ENCODE assay signal across 21 mouse cellular contexts in the genomic region with DNA sequence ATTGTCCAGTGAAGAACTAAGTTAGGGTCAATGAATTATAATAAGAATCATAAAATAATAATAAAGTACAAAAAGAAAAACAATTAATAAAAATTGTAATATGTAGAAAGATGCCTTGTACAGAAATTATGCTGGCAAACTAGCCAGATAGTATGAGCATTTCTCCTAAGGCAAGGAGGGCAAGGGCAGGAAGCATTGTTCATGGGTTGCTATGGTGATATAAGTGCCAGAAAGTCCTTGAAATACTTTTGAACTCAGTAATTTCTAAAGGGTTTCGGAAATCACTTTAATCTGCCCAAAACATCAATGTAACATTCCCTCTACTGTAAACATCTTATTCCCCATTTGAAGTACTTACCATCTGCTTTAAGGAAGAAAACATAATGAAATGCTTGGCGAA.
"Had no signal": no experiment of that assay in that cellular context is flagged by ENCODE, and none has a peak within 500 bp of the region (broad histone marks: within the 10 kb centered on the region; RNA-seq: fewer than 3 reads in every experiment).

No protein-coding gene starts in this region.

- H3K9me3 ChIP-seq: liver, embryonic 12.5 days; midbrain, embryonic 10.5 days; midbrain, embryonic 12.5 days; neural tube, embryonic 13.5 days; neural tube, embryonic 15.5 days; stomach, embryonic 15.5 days had no signal

- H3K9ac ChIP-seq: liver, embryonic 12.5 days; liver, embryonic 14.5 days; midbrain, embryonic 12.5 days; neural tube, embryonic 13.5 days; neural tube, embryonic 15.5 days; stomach, embryonic 15.5 days had no signal

- H3K27me3 ChIP-seq: liver, embryonic 12.5 days; midbrain, embryonic 12.5 days; neural tube, embryonic 13.5 days; neural tube, embryonic 15.5 days; stomach, embryonic 15.5 days had no signal

- ATAC-seq: liver, embryonic 12.5 days; midbrain, embryonic 16.5 days had no signal

- DNase-seq: lung, adult 18-20 months; lung, postnatal 36 days; midbrain, embryonic 14.5 days; retina, postnatal 1 day; right cerebral cortex, adult 18-20 months; right cerebral cortex, postnatal 25 days; right cerebral cortex, postnatal 4 days; spleen, adult 18-20 months; thymus, adult 2 months; thymus, postnatal 25 days; thymus, postnatal 4 days had no signal

- H3K36me3 ChIP-seq: liver, embryonic 12.5 days; midbrain, embryonic 10.5 days; midbrain, embryonic 12.5 days; neural tube, embryonic 13.5 days; neural tube, embryonic 15.5 days; stomach, embryonic 15.5 days had no signal

- H3K4me2 ChIP-seq: liver, embryonic 12.5 days; midbrain, embryonic 12.5 days; neural tube, embryonic 13.5 days; neural tube, embryonic 15.5 days; stomach, embryonic 15.5 days had no signal

- H3K4me1 ChIP-seq: liver, embryonic 12.5 days; midbrain, embryonic 10.5 days; midbrain, embryonic 12.5 days; neural tube, embryonic 13.5 days; neural tube, embryonic 15.5 days; stomach, embryonic 15.5 days had no signal

- H3K27ac ChIP-seq: liver, embryonic 12.5 days; liver, embryonic 14.5 days; midbrain, embryonic 10.5 days; midbrain, embryonic 12.5 days; neural tube, embryonic 13.5 days; neural tube, embryonic 15.5 days; stomach, embryonic 15.5 days; stomach, postnatal 0 days had no signal

- H3K4me3 ChIP-seq: liver, embryonic 12.5 days; midbrain, embryonic 10.5 days; midbrain, embryonic 12.5 days; myocyte; neural tube, embryonic 13.5 days; neural tube, embryonic 15.5 days; stomach, embryonic 15.5 days had no signal
